Mouse (Mus musculus) thymus, adult 2 months (tissue): ENCODE measurements around the gene Olfr1387. TPM values are rescaled to one million over a fixed set of nuclear protein-coding genes. Genes with fewer than 3 reads are reported as not detected.

ENCODE experiments used
- DNase-seq: peaks from one replicate; pipeline ENCODE4 v3.0.0; 2021
- H3K27ac ChIP-seq: fragments of 200-500 bp; 2 replicates; pipeline ENCODE4 v1.5.1; 2012; ENCODE audit warnings: low read length, control low read depth; ENCODE audit not compliant: control insufficient read depth, insufficient read depth
- H3K27me3 ChIP-seq: fragments of 200-500 bp; 2 replicates; pipeline ENCODE4 v1.6.1; 2012; ENCODE audit warnings: mild to moderate bottlenecking, low read length, moderate library complexity, mixed read lengths; ENCODE audit not compliant: control insufficient read depth, insufficient read depth
- H3K36me3 ChIP-seq: fragments of 200-500 bp; 2 replicates; pipeline ENCODE4 v1.6.1; 2012; ENCODE audit warnings: mild to moderate bottlenecking, low read length, moderate library complexity; ENCODE audit not compliant: control insufficient read depth, insufficient read depth
- H3K4me1 ChIP-seq: fragments of 200-500 bp; replicated peaks from 2 replicates; pipeline ENCODE4 v1.6.1; 2012; ENCODE audit warnings: low read length; ENCODE audit not compliant: control insufficient read depth, insufficient read depth
- H3K4me3 ChIP-seq: fragments of 200-500 bp; 2 replicates; pipeline ENCODE4 v1.5.1; 2012; ENCODE audit warnings: mild to moderate bottlenecking, low read length, control low read depth, moderate library complexity; ENCODE audit not compliant: control insufficient read depth, insufficient read depth
- CTCF ChIP-seq: fragments of 200-500 bp; IDR thresholded peaks from 2 replicates; pipeline ENCODE4 v1.5.1; 2012; ENCODE audit warnings: mild to moderate bottlenecking, control low read depth, low read length, moderate library complexity, borderline replicate concordance; ENCODE audit not compliant: control insufficient read depth, poor library complexity, insufficient read depth; ENCODE audit errors: extremely low read depth
- POLR2A ChIP-seq: fragments of 200-500 bp; IDR thresholded peaks from 2 replicates; pipeline ENCODE4 v1.6.1; 2012; ENCODE audit warnings: mild to moderate bottlenecking, low read length, control low read depth, moderate library complexity; ENCODE audit not compliant: control insufficient read depth, poor library complexity, insufficient read depth; ENCODE audit errors: extremely low read depth
- WGBS: fragments of 180-500 bp; shearing (Covaris S2); methylation state at CpG from one replicate; pipeline ENCODE4 v1.1.7; 2018; 5-methylcytosine and 5-hydroxymethylcytosine counted together
- polyA plus RNA-seq: library from polyadenylated mRNA; depleted of rRNA; stranded (reverse); fragments of >200 nt; gene quantifications from 2 replicates; pipeline ENCODE4 v1.2.3, GENCODE M21; 2012; rRNA removed

Gene Olfr1387
- polyA plus RNA-seq: not detected in 2 replicates

GRCm38 (mm10) chr11:49455043-49455442 lies at the start of gene Olfr1387:
Olfr1387 (plus strand) TSS chr11:49455343.
- DNase-seq: no peak
- no peaks in the 10 kb centered on the region for H3K4me1 ChIP-seq
- no peaks in the 10 kb centered on the region for H3K36me3 ChIP-seq
- WGBS: 84% methylated on average over 1 of the region's 1 CpGs
- H3K27me3 ChIP-seq: no peaks in the 10 kb centered on the region
- no peak within 1 kb of the TSS for H3K27ac ChIP-seq
- H3K4me3 ChIP-seq: no peak within 1 kb of the TSS
- TF ChIP-seq POLR2A (no peak), CTCF (no peak)

GRCm38 (mm10) chr11:49406784-49407183 lies 48.4 kb upstream of the Olfr1387 start:
- Histone ChIP-seq H3K27ac (no peak overlapping the region), H3K36me3 (no peaks in the 10 kb centered on the region), H3K4me3 (no peak overlapping the region), H3K27me3 (no peaks in the 10 kb centered on the region), H3K4me1 (no peaks in the 10 kb centered on the region)
- WGBS: 81% methylated on average over 3 of the region's 3 CpGs
- TF ChIP-seq CTCF (no peak), POLR2A (no peak)
- no peak for DNase-seq

GRCm38 (mm10) chr11:49410540-49410939 lies 44.6 kb upstream of the Olfr1387 start:
- Histone ChIP-seq H3K27ac (no peak overlapping the region), H3K4me1 (no peaks in the 10 kb centered on the region), H3K4me3 (no peak overlapping the region), H3K27me3 (no peaks in the 10 kb centered on the region), H3K36me3 (no peaks in the 10 kb centered on the region)
- WGBS: 14% methylated on average over 1 of the region's 1 CpGs
- peak; percentile 10 for DNase-seq
- TF ChIP-seq POLR2A (no peak), CTCF (no peak)

- Histone ChIP-seq H3K27me3 (no peaks in the 10 kb centered on the region), H3K4me1 (no peaks in the 10 kb centered on the region), H3K27ac (no peak within 1 kb of the TSS), H3K4me3 (no peak within 1 kb of the TSS), H3K36me3 (no peaks in the 10 kb centered on the region)
- 93% methylated on average over 2 of the region's 2 CpGs for WGBS
- DNase-seq: no peak
- no peak for TF ChIP-seq POLR2A
- no peak for TF ChIP-seq CTCF
Observed at GRCm38 (mm10) chr11:49422767-49423166, 32.4 kb upstream of the Olfr1387 start, which contains the start of gene Olfr1389. Olfr1389 (plus strand) TSS chr11:49423067.

GRCm38 (mm10) chr11:49425257-49425927 lies 29.8 kb upstream of the Olfr1387 start:
- WGBS: 36% methylated on average over 1 of the region's 1 CpGs
- Histone ChIP-seq H3K27me3 (no peaks in the 10 kb centered on the region), H3K27ac (no peak overlapping the region), H3K36me3 (no peaks in the 10 kb centered on the region), H3K4me1 (no peaks in the 10 kb centered on the region), H3K4me3 (no peak overlapping the region)
- no peak for DNase-seq
- TF ChIP-seq CTCF (no peak), POLR2A (no peak)

GRCm38 (mm10) chr11:49429641-49430040 lies 25.5 kb upstream of the Olfr1387 start:
- H3K27me3 ChIP-seq: no peaks in the 10 kb centered on the region
- 93% methylated on average over 2 of the region's 2 CpGs for WGBS
- H3K4me3 ChIP-seq: no peak overlapping the region
- H3K36me3 ChIP-seq: no peaks in the 10 kb centered on the region
- no peak for DNase-seq
- H3K4me1 ChIP-seq: no peaks in the 10 kb centered on the region
- no peak for TF ChIP-seq POLR2A
- no peak for TF ChIP-seq CTCF
- no peak overlapping the region for H3K27ac ChIP-seq
